Mouse (Mus musculus) midbrain, embryonic 14.5 days (tissue): Measurements from ENCODE around the gene Chd4. TPM values are rescaled to one million over a fixed set of nuclear protein-coding genes. Genes with fewer than 3 reads are reported as not detected.

Experiments
- ATAC-seq: fragments of 200-750 bp; cut with Nextera tagmentation; 2 replicates; pipeline ENCODE4 v1.8.0; 2017; ENCODE audit warnings: moderate number of reproducible peaks, moderate library complexity; ENCODE audit not compliant: low FRiP score, low TSS enrichment
- DNase-seq: peaks from one replicate; pipeline ENCODE4 v3.0.0-alpha.2; 2015
- H3K27ac ChIP-seq: fragments of 300-500 bp; sonication (generic); replicated peaks from 2 replicates; pipeline ENCODE4 v1.5.1; 2014; ENCODE audit warnings: mild to moderate bottlenecking, low read depth, low read length, moderate library complexity
- H3K27me3 ChIP-seq: fragments of 300-500 bp; sonication (generic); 2 replicates; pipeline ENCODE4 v1.6.1; 2014; ENCODE audit warnings: low read length, control low read depth, mixed read lengths; ENCODE audit not compliant: control insufficient read depth, insufficient read depth
- H3K36me3 ChIP-seq: fragments of 300-500 bp; sonication (generic); 2 replicates; pipeline ENCODE4 v1.6.1; 2014; ENCODE audit warnings: low read length, control low read depth; ENCODE audit not compliant: control insufficient read depth, insufficient read depth
- H3K4me1 ChIP-seq: fragments of 300-500 bp; sonication (generic); 2 replicates; pipeline ENCODE4 v1.6.1; 2014; ENCODE audit warnings: mild to moderate bottlenecking, antibody characterized with exemption, low read length, control low read depth; ENCODE audit not compliant: control insufficient read depth, insufficient read depth
- H3K4me2 ChIP-seq: fragments of 300-500 bp; sonication (generic); 2 replicates; pipeline ENCODE4 v1.6.1; 2014; ENCODE audit warnings: mild to moderate bottlenecking, low read length, moderate library complexity
- H3K4me3 ChIP-seq: fragments of 300-500 bp; sonication (generic); replicated peaks from 2 replicates; pipeline ENCODE4 v1.5.1; 2014; ENCODE audit warnings: low read depth, low read length
- H3K9ac ChIP-seq: fragments of 300-500 bp; sonication (generic); replicated peaks from 2 replicates; pipeline ENCODE4 v1.6.1; 2014; ENCODE audit warnings: mild to moderate bottlenecking, low read length, moderate library complexity
- H3K9me3 ChIP-seq: fragments of 300-500 bp; sonication (generic); 2 replicates; pipeline ENCODE4 v1.6.1; 2016; ENCODE audit warnings: low read length, control low read depth, mixed read lengths; ENCODE audit not compliant: control insufficient read depth
- WGBS: fragments of 180-500 bp; shearing (Covaris S2); extraction: QIAGEN DNeasy Blood & Tissue Kit; methylation state at CpG from one replicate; pipeline ENCODE4 v1.1.7; 2014; 5-methylcytosine and 5-hydroxymethylcytosine counted together
- polyA plus RNA-seq: library from polyadenylated mRNA; unstranded; fragments of >200 nt; fragmentation: Nextera tagmentation; extraction: Ambion mirVana; gene quantifications from 2 replicates; pipeline ENCODE4 v1.2.1, GENCODE M21; 2014

The Chd4 gene
- polyA plus RNA-seq, 1 experiment from 2014 or later: 90.6 TPM

- Histone ChIP-seq H3K4me1 (0 out of 2 replicates have a peak, but pooled peaks cover 4% of the 10 kb centered on the region), H3K9ac (0 out of 2 replicates have a peak overlapping the region, but pooled peaks have one; percentile 2), H3K4me3 (no peak overlapping the region), H3K27ac (peak overlapping the region; percentile 78), H3K27me3 (no peaks in the 10 kb centered on the region), H3K9me3 (no peaks in the 10 kb centered on the region), H3K36me3 (no peaks in the 10 kb centered on the region), H3K4me2 (no peak overlapping the region)
- WGBS: 77% methylated on average over 18 of the region's 18 CpGs
- DNase-seq (peak; percentile 51), ATAC-seq (peak; percentile 79)
Measured at GRCm38 (mm10) chr6:125071170-125071895, 24.4 kb upstream of the Chd4 start.

- peak; percentile 80 for DNase-seq
Measured at GRCm38 (mm10) chr6:125071896-125072279, 23.9 kb upstream of the Chd4 start.

GRCm38 (mm10) chr6:125073825-125074224 is 22.0 kb upstream of the Chd4 start:
- ATAC-seq (no peak), DNase-seq (no peak)
- 71% methylated on average over 8 of the region's 8 CpGs for WGBS
- Histone ChIP-seq H3K27ac (no peak overlapping the region), H3K27me3 (no peaks in the 10 kb centered on the region), H3K9me3 (no peaks in the 10 kb centered on the region), H3K4me3 (no peak overlapping the region), H3K9ac (no peak overlapping the region), H3K4me2 (no peak overlapping the region), H3K36me3 (no peaks in the 10 kb centered on the region), H3K4me1 (0 out of 2 replicates have a peak, but pooled peaks cover 4% of the 10 kb centered on the region)

More at GRCm38 (mm10) chr6:125071896-125072279, 23.9 kb upstream of the Chd4 start:
- H3K9me3 ChIP-seq: no peaks in the 10 kb centered on the region
- H3K4me3 ChIP-seq: no peak overlapping the region
- peak; percentile 87 for ATAC-seq
- H3K9ac ChIP-seq: 0 out of 2 replicates have a peak overlapping the region, but pooled peaks have one; percentile 2
- peak overlapping the region; percentile 78 for H3K27ac ChIP-seq
- no peaks in the 10 kb centered on the region for H3K36me3 ChIP-seq
- 14% methylated on average over 2 of the region's 2 CpGs for WGBS
- H3K4me1 ChIP-seq: 0 out of 2 replicates have a peak, but pooled peaks cover 4% of the 10 kb centered on the region
- no peak overlapping the region for H3K4me2 ChIP-seq
- no peaks in the 10 kb centered on the region for H3K27me3 ChIP-seq

GRCm38 (mm10) chr6:125081394-125081793 is 14.4 kb upstream of the Chd4 start:
- Histone ChIP-seq H3K36me3 (no peaks in the 10 kb centered on the region), H3K9ac (peak overlapping the region; percentile 59; the same call in 1 of the 2 replicates), H3K4me2 (peak overlapping the region; percentile 70), H3K27me3 (no peaks in the 10 kb centered on the region), H3K9me3 (no peaks in the 10 kb centered on the region), H3K4me1 (no peaks in the 10 kb centered on the region), H3K27ac (peak overlapping the region; percentile 95), H3K4me3 (peak overlapping the region; percentile 39)
- WGBS: 21% methylated on average over 25 of the region's 25 CpGs
- ATAC-seq (peak; percentile 21), DNase-seq (no peak)

GRCm38 (mm10) chr6:125081797-125082560 is 13.8 kb upstream of the Chd4 start:
- Histone ChIP-seq H3K27me3 (no peaks in the 10 kb centered on the region), H3K4me2 (peak overlapping the region; percentile 70), H3K4me1 (no peaks in the 10 kb centered on the region), H3K4me3 (peak overlapping the region; percentile 39), H3K36me3 (no peaks in the 10 kb centered on the region), H3K9ac (peak overlapping the region; percentile 59; the same call in 1 of the 2 replicates), H3K27ac (peak overlapping the region; percentile 95), H3K9me3 (no peaks in the 10 kb centered on the region)
- DNase-seq (peak; percentile 97), ATAC-seq (peak; percentile 93)
- WGBS: 24% methylated on average over 45 of the region's 45 CpGs

- H3K4me2 ChIP-seq: no peak overlapping the region
- no peak overlapping the region for H3K9ac ChIP-seq
- 88% methylated on average over 7 of the region's 7 CpGs for WGBS
- no peaks in the 10 kb centered on the region for H3K9me3 ChIP-seq
- no peaks in the 10 kb centered on the region for H3K36me3 ChIP-seq
- no peaks in the 10 kb centered on the region for H3K27me3 ChIP-seq
- H3K4me3 ChIP-seq: no peak overlapping the region
- H3K4me1 ChIP-seq: no peaks in the 10 kb centered on the region
- H3K27ac ChIP-seq: no peak overlapping the region
- no peak for DNase-seq
- ATAC-seq: no peak
Measured at GRCm38 (mm10) chr6:125082801-125083386, 12.9 kb upstream of the Chd4 start.

- Histone ChIP-seq H3K9me3 (no peaks in the 10 kb centered on the region), H3K4me3 (no peak overlapping the region), H3K4me2 (no peak overlapping the region), H3K36me3 (no peaks in the 10 kb centered on the region), H3K9ac (no peak overlapping the region), H3K27me3 (no peaks in the 10 kb centered on the region), H3K4me1 (peaks cover 11% of the 10 kb centered on the region), H3K27ac (no peak overlapping the region)
- ATAC-seq: 0 out of 2 replicates have a peak, but pooled peaks have one; percentile 7
- WGBS: 7% methylated on average over 4 of the region's 4 CpGs
- peak; percentile 88 for DNase-seq
Measured at GRCm38 (mm10) chr6:125084424-125084823, 11.4 kb upstream of the Chd4 start.

- H3K9me3 ChIP-seq: no peaks in the 10 kb centered on the region
- no peak overlapping the region for H3K4me2 ChIP-seq
- H3K27ac ChIP-seq: peak overlapping the region; percentile 94
- no peaks in the 10 kb centered on the region for H3K36me3 ChIP-seq
- H3K4me3 ChIP-seq: no peak overlapping the region
- DNase-seq (no peak), ATAC-seq (no peak)
- H3K9ac ChIP-seq: no peak overlapping the region
- H3K4me1 ChIP-seq: peaks cover 26% of the 10 kb centered on the region
- no peaks in the 10 kb centered on the region for H3K27me3 ChIP-seq
- WGBS: 76% methylated on average over 3 of the region's 3 CpGs
Measured at GRCm38 (mm10) chr6:125087937-125088336, 7.8 kb upstream of the Chd4 start.
